Mouse (Mus musculus): ENCODE measurements around the gene Auts2. TPM values are rescaled to one million over a fixed set of nuclear protein-coding genes. Genes with fewer than 3 reads are reported as not detected.

Auts2 gene
- polyA plus RNA-seq, 1 experiment from 2014 or later, result 0.23 TPM

DNA sequence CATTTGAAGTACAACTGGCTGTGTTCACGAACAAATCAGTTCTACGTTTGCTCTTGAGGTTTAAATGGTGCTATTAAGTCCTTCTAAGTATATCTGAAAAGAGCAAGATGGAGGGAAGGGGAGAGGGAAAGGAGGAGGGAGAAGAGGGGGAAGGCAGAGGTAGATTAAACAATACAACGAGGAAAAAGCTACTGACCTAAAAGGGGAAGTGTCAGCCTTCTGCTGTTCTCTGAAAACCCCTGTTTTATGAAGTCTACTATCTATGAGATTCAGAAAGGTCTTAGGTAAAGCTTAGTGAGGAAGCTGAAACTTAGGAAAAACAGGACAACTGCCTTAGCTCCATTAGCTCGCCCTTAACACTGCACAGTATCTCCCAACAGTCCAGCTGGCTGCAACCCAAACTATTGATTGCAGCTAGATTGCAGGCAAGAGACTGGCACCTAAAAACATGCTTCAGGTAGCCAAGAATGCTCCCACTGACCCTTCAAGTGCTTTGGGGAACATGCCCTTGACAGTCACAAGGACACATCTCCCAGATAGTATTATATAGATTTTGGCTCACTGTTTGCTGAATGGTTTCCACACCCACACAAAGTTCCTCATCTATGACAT, 157.8 kb downstream of the Auts2 start:
- no peaks in the 10 kb centered on the region for H3K27me3 ChIP-seq
- ATAC-seq (no peak), DNase-seq (ENCODE audit: low read depth, low spot score) (no peak)
- ChIA-PET CTCF (no interaction called here), POLR2A (no interaction called here)
- no peak for TF ChIP-seq CTCF (IDR thresholded peaks at IDR 0.05)
- in situ Hi-C loops (cut with MboI; ENCODE audit: low pct_unique_long_range_greater_than_20kb), result no loop called here

DNA sequence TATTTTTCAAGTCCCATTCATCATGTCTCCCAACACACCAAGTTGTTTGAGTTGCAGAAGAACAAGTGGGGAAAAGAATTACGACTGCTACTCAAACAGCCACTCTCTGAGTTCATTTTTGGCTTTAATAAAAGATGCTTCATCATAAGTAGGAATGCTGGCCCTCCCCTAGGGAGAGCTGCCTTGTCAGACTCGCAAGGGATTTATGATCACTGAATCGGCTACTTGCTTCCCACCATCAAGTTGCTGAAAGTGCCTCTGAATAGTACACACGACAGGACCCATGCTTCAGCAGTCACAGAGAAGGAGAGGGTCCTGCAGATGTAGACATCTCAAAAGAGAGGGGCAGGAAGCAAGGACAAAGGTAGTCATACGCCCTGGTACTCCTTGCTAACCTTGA, 162.9 kb downstream of the Auts2 start:
- CTCF ChIA-PET, result no interaction called here
- ATAC-seq (no peak), DNase-seq (ENCODE audit: low read depth, low spot score) (no peak)
- in situ Hi-C loops (cut with MboI; ENCODE audit: low pct_unique_long_range_greater_than_20kb), result no loop called here
- TF ChIP-seq CTCF (IDR thresholded peaks at IDR 0.05), result no peak
- POLR2A ChIA-PET, result no interaction called here
- no peaks in the 10 kb centered on the region for H3K27me3 ChIP-seq

DNA sequence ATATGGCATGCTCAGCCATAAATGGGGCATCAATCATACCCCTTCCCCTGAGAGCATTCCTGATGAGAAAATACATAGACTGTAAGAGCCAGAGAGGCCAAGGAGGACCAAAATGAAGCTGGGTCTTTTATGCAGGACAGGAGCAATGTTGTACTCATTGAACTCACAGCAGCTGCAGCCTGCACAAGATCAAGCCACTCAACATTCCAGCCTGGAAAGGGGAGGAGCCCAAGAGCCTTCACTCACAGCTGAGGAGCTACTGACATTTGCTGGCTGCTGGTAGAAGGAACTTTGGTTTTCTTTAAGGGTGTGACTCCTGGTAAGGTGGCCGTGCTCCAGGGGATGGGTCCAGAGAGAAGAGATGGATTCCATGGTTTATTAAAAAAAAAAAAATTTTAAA, 164.2 kb downstream of the Auts2 start:
- DNase-seq (ENCODE audit: low read depth, low spot score) (no peak), ATAC-seq (no peak)
- ChIA-PET POLR2A (no interaction called here), CTCF (no interaction called here)
- no peaks in the 10 kb centered on the region for H3K27me3 ChIP-seq
- TF ChIP-seq CTCF (IDR thresholded peaks at IDR 0.05), result no peak
- in situ Hi-C loops (cut with MboI; ENCODE audit: low pct_unique_long_range_greater_than_20kb), result no loop called here

DNA sequence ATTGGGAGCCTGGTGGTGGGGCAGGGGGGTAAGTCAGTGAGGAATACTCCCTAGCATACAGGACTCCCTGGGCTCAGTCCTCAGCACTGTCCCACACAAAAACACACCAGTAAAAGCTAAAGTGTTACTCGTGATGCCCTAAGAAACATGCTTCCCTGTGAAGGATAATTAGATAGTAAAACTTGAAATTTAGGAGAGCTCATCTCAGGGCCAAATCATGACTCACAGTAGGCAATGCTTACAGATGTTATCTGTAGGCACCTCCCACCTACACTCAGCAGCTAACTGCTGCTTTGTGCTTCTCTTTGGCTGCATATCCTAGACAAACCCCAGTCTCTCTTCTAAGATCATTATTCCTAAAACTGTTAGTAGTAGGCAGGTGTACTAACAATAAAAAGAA, 168.0 kb downstream of the Auts2 start:
- no peaks in the 10 kb centered on the region for H3K27me3 ChIP-seq
- in situ Hi-C loops (cut with MboI; ENCODE audit: low pct_unique_long_range_greater_than_20kb), result no loop called here
- CTCF ChIA-PET, result no interaction called here
- POLR2A ChIA-PET, result no interaction called here
- no peak for TF ChIP-seq CTCF (IDR thresholded peaks at IDR 0.05)
- no peak for DNase-seq (ENCODE audit: low read depth, low spot score)
- ATAC-seq, result no peak

- no peak for DNase-seq (ENCODE audit: low read depth, low spot score)
- in situ Hi-C loops (cut with MboI; ENCODE audit: low pct_unique_long_range_greater_than_20kb), result no loop called here
- no peaks in the 10 kb centered on the region for H3K27me3 ChIP-seq
- ChIA-PET CTCF (no interaction called here), POLR2A (no interaction called here)
- ATAC-seq, result no peak
- TF ChIP-seq CTCF (IDR thresholded peaks at IDR 0.05), result no peak
These were observed 169.6 kb downstream of the Auts2 start for GRCm38 (mm10) chr5:132373471-132374075.

- POLR2A ChIA-PET, result no interaction called here
- ATAC-seq, result no peak
- no peak for TF ChIP-seq CTCF (IDR thresholded peaks at IDR 0.05)
- DNase-seq (ENCODE audit: low read depth, low spot score), result no peak
- no peaks in the 10 kb centered on the region for H3K27me3 ChIP-seq
- in situ Hi-C loops (cut with MboI; ENCODE audit: low pct_unique_long_range_greater_than_20kb), result no loop called here
- CTCF ChIA-PET, result interaction anchor here (1.1 kb wide), 1 partner anchor 14 kb away, joined by 3 read pairs; no protein-coding TSS in a partner anchor
These were observed 170.5 kb downstream of the Auts2 start for GRCm38 (mm10) chr5:132372605-132373004.

DNA sequence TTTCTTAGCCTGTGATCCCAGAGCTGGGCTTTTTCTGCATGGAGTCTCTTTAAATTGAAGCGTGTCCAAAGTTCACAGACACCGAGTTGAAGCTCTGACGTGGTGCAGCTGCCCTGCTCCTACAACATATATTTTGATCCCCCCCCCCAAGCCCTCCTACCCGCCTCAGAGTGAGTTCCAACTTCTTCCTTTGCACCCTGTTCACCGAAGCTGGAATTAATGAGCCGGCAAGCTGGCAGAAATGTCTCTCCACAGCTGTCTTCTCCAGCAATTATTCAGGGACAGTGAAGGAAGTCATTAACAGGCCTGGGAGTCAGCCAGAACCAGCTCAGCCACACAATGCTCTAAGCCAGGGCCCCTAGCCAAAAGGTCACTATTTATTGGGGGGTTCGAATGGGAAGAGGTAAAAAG, 174.5 kb downstream of the Auts2 start:
- ATAC-seq (no peak), DNase-seq (ENCODE audit: low read depth, low spot score) (no peak)
- in situ Hi-C loops (cut with MboI; ENCODE audit: low pct_unique_long_range_greater_than_20kb), result no loop called here
- TF ChIP-seq CTCF (IDR thresholded peaks at IDR 0.05), result no peak
- no peaks in the 10 kb centered on the region for H3K27me3 ChIP-seq
- ChIA-PET CTCF (interaction anchor here (0.9 kb wide), 1 partner anchor 19 kb away, joined by 3 read pairs; no protein-coding TSS in a partner anchor), POLR2A (interaction anchor here (0.7 to 1.5 kb wide), 2 partner anchors 8 to 1274 kb away, joined by 3 to 5 read pairs; no protein-coding TSS in a partner anchor)

- ChIA-PET POLR2A (interaction anchor here (1.5 kb wide), 1 partner anchor 8 kb away, joined by 3 read pairs; no protein-coding TSS in a partner anchor), CTCF (no interaction called here)
- no peak for TF ChIP-seq CTCF (IDR thresholded peaks at IDR 0.05)
- peaks cover 4% of the 10 kb centered on the region for H3K27me3 ChIP-seq
- no peak for DNase-seq (ENCODE audit: low read depth, low spot score)
- no peak for ATAC-seq
- in situ Hi-C loops (cut with MboI; ENCODE audit: low pct_unique_long_range_greater_than_20kb), result no loop called here
These were observed 181.9 kb downstream of the Auts2 start for GRCm38 (mm10) chr5:132361276-132361675.

DNA sequence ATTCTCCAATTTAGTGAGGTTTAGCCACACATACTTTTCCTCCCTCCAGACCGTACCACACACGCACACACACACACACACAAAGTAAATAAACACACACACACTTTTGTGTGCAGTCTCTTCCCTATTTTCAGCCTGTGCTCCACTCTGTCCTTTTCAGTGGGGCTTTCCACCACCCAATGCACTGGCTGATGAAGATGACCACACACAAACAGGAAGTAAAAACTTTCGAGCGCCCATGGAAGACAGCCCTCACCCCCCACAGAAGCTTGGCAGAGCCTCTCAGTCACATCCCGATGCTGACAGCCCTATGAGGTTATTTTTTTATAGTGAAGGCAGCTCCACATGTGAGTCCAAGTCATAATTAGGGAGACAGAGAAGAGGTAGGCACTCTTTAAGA, 185.4 kb downstream of the Auts2 start:
- CTCF ChIA-PET, result interaction anchor here (0.8 kb wide), 1 partner anchor 14 kb away, joined by 3 read pairs; no protein-coding TSS in a partner anchor
- TF ChIP-seq CTCF (IDR thresholded peaks at IDR 0.05), result no peak

DNA sequence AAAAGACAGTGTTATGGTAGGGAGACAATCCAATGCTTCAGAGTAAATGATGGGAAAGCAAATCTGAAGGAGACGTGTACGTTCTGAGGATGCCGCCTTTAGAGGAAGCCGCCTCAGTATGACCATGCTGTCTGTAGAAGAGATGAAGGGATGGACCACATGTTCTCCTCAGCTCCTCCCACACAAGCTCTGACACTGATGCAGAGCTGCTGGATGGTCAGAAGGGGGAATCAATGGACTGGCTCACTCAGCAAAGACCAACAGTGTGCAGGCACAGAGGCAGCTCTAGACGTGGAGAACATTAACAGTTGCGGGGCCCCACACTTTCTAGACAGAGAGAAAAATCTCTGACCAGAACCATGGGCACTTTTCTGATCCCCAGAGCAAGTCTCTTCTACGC, 187.2 kb downstream of the Auts2 start:
- in situ Hi-C loops (cut with MboI; ENCODE audit: low pct_unique_long_range_greater_than_20kb), result no loop called here
- H3K27me3 ChIP-seq, result no peaks in the 10 kb centered on the region
- ChIA-PET CTCF (no interaction called here), POLR2A (no interaction called here)
- DNase-seq (ENCODE audit: low read depth, low spot score), result no peak
- ATAC-seq, result no peak
- TF ChIP-seq CTCF (IDR thresholded peaks at IDR 0.05), result no peak

More for the DNA sequence above, 185.4 kb downstream of the Auts2 start:
- ATAC-seq (no peak), DNase-seq (ENCODE audit: low read depth, low spot score) (no peak)
- POLR2A ChIA-PET, result no interaction called here
- H3K27me3 ChIP-seq, result no peaks in the 10 kb centered on the region
- in situ Hi-C loops (cut with MboI; ENCODE audit: low pct_unique_long_range_greater_than_20kb), result no loop called here

DNA sequence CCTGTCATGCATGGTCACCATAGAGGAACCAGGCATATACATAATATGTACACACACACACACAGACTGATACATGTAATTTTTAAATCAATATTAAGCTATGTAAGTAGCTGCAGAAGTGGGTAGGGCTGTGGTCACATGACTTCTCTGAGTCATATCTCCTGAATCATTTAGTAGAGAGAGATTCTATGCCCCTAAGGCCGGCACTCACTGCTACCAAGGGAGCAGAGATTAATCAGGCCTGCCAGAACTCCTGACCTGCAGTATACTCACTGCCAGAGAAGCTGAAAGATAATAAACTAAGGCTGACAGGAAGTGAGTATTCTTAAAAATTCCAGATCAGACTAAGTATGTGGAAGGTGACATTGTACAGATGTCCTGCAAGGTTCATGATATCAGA, 190.7 kb downstream of the Auts2 start:
- ChIA-PET CTCF (no interaction called here), POLR2A (no interaction called here)
- no peak for TF ChIP-seq CTCF (IDR thresholded peaks at IDR 0.05)
- ATAC-seq (no peak), DNase-seq (ENCODE audit: low read depth, low spot score) (no peak)
- H3K27me3 ChIP-seq, result no peaks in the 10 kb centered on the region
- in situ Hi-C loops (cut with MboI; ENCODE audit: low pct_unique_long_range_greater_than_20kb), result no loop called here

GRCm38 (mm10) chr5:132351139-132351538, 192.0 kb downstream of the Auts2 start:
- ATAC-seq (no peak), DNase-seq (ENCODE audit: low read depth, low spot score) (no peak)
- CTCF ChIA-PET, result no interaction called here
- POLR2A ChIA-PET, result no interaction called here
- in situ Hi-C loops (cut with MboI; ENCODE audit: low pct_unique_long_range_greater_than_20kb), result no loop called here
- no peak for TF ChIP-seq CTCF (IDR thresholded peaks at IDR 0.05)
- H3K27me3 ChIP-seq, result no peaks in the 10 kb centered on the region
